Mouse (Mus musculus): Measurements from ENCODE around the gene Gm6525. TPM values are rescaled to one million over a fixed set of nuclear protein-coding genes. Genes with fewer than 3 reads are reported as not detected.

Gm6525 gene
- polyA plus RNA-seq (2012; rRNA removed): 0.17 and 0.28 TPM in 2 replicates

GRCm38 (mm10) chr3:84173581-84174154, at the start of gene Gm6525:
Gm6525 (plus strand) TSS chr3:84174104.

DNA sequence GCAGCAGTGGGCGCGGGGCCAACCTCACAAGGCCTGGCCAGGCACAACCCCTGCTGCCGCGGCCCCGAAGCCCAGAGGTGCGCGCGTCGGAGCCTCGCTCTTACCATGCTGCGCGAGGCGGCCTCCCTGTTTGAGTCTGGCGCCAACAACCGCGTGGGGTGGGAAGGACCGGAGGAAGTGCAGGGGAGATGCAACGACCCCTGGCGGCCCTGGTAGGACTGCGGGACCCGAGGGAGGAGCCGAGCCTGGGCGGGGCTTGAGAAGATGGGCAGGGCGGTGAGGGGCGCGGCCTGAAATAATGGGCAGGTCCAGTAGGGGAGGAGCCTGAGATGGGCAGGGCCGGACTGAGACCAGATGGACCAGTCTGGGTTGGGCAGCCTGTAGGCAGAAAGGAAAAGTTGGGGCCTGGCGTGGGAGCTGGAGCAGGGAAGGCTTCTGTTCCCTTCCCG, 18.3 kb upstream of the Gm6525 start, which contains the start of gene Mnd1:
Gene Mnd1 (minus strand): TSS at position 229 of the 449 bp plus-strand sequence.

Other genes starting within 250 kb of the Gm6525 start
- 16.7 and 19.9 TPM in 2 replicates for gene Tmem131l, start 133.9 kb upstream of the Gm6525 start, polyA plus RNA-seq (2012; rRNA removed)
- gene Mnd1, start 18.3 kb upstream of the Gm6525 start, polyA plus RNA-seq (2012; rRNA removed): 3.2 and 3.7 TPM in 2 replicates
- gene Trim2, start 132.8 kb downstream of the Gm6525 start, polyA plus RNA-seq (2012; rRNA removed): 2.9 and 3.7 TPM in 2 replicates

Measured in liver, embryonic 18 days (tissue).